Mouse (Mus musculus): ENCODE measurements around the gene Ints3. TPM values are rescaled to one million over a fixed set of nuclear protein-coding genes. Genes with fewer than 3 reads are reported as not detected.

Ints3 gene
- 10 to 100 TPM; 59.6 to 61.2 TPM for total RNA-seq (2021)
- long read RNA-seq, full-length matches to known transcripts: 13 of 59 reads
- long read RNA-seq, partial matches to known transcripts: 4 of 59 reads
- long read RNA-seq, other reads (novel, unspliced or antisense): 42 of 59 reads

- peak; percentile 100 for DNase-seq (ENCODE audit: low spot score in 2 of 2)
Observed at GRCm38 (mm10) chr3:90433381-90434020, at the start of gene Ints3. Gene Ints3 (minus strand): TSS chr3:90433622.

GRCm38 (mm10) chr3:90475831-90476611, 42.6 kb upstream of the Ints3 start, which contains the start of gene Ilf2:
Gene Ilf2 (plus strand): TSS chr3:90476126.
- DNase-seq (ENCODE audit: low spot score in 2 of 2): peak; percentile 96

GRCm38 (mm10) chr3:90475151-90475830, 41.9 kb upstream of the Ints3 start:
- DNase-seq (ENCODE audit: low spot score in 2 of 2): no peak

GRCm38 (mm10) chr3:90472213-90472612, 38.8 kb upstream of the Ints3 start:
- peak in 1 of 2 experiments; percentile 40 for DNase-seq (ENCODE audit: low spot score in 2 of 2)

GRCm38 (mm10) chr3:90467618-90468300, 34.3 kb upstream of the Ints3 start:
- DNase-seq (ENCODE audit: low spot score in 2 of 2): no peak

- peak; percentile 51 to 68 for DNase-seq (ENCODE audit: low spot score in 2 of 2)
Observed at GRCm38 (mm10) chr3:90466311-90466766, 32.9 kb upstream of the Ints3 start.

GRCm38 (mm10) chr3:90465686-90466310, 32.4 kb upstream of the Ints3 start, which contains the start of gene Npr1:
Gene Npr1 (minus strand): TSS chr3:90465866.
- peak in 1 of 2 experiments; percentile 30 for DNase-seq (ENCODE audit: low spot score in 2 of 2)

GRCm38 (mm10) chr3:90465081-90465685, 31.8 kb upstream of the Ints3 start:
- DNase-seq (ENCODE audit: low spot score in 2 of 2): peak; percentile 34 to 44

- DNase-seq (ENCODE audit: low spot score in 2 of 2): no peak
Observed at GRCm38 (mm10) chr3:90464552-90465080, 31.2 kb upstream of the Ints3 start.

- no peak for DNase-seq (ENCODE audit: low spot score in 2 of 2)
Observed at GRCm38 (mm10) chr3:90462579-90462978, 29.2 kb upstream of the Ints3 start.

GRCm38 (mm10) chr3:90461935-90462334, 28.5 kb upstream of the Ints3 start:
- DNase-seq (ENCODE audit: low spot score in 2 of 2): no peak

- DNase-seq (ENCODE audit: low spot score in 2 of 2): no peak
Observed at GRCm38 (mm10) chr3:90460315-90460714, 26.9 kb upstream of the Ints3 start.

- no peak for DNase-seq (ENCODE audit: low spot score in 2 of 2)
Observed at GRCm38 (mm10) chr3:90459727-90460126, 26.3 kb upstream of the Ints3 start.

- no peak for DNase-seq (ENCODE audit: low spot score in 2 of 2)
Observed at GRCm38 (mm10) chr3:90454931-90455330, 21.5 kb upstream of the Ints3 start.

- no peak for DNase-seq (ENCODE audit: low spot score in 2 of 2)
Observed at GRCm38 (mm10) chr3:90451396-90452095, 18.1 kb upstream of the Ints3 start.

GRCm38 (mm10) chr3:90450874-90451273, 17.5 kb upstream of the Ints3 start:
- no peak for DNase-seq (ENCODE audit: low spot score in 2 of 2)

- no peak for DNase-seq (ENCODE audit: low spot score in 2 of 2)
Observed at GRCm38 (mm10) chr3:90448626-90449025, 15.2 kb upstream of the Ints3 start.

- DNase-seq (ENCODE audit: low spot score in 2 of 2): no peak
Observed at GRCm38 (mm10) chr3:90447123-90447494, 13.7 kb upstream of the Ints3 start.

Data from layer of hippocampus, postnatal 10 days (tissue).